Mouse (Mus musculus) heart, embryonic 12.5 days (tissue): ENCODE measurements at regions not wholly inside any gene's neighbourhood (a gene's known extent, or its start where the extent isn't known, plus 50 kb on each side); places are given as distances from the start of the nearest gene placed in this dataset.

ENCODE experiments used
- ATAC-seq: fragments of 200-750 bp; cut with Nextera tagmentation; 2 replicates; pipeline ENCODE4 v1.8.0; 2017; ENCODE audit warnings: moderate TSS enrichment, moderate library complexity; ENCODE audit not compliant: insufficient number of reproducible peaks, low FRiP score
- H3K27ac ChIP-seq: fragments of 300-500 bp; sonication (generic); 2 replicates; pipeline ENCODE4 v1.5.1; 2016; ENCODE audit warnings: mild to moderate bottlenecking, moderate library complexity; ENCODE audit not compliant: poor library complexity, severe bottlenecking
- H3K27me3 ChIP-seq: fragments of 300-500 bp; sonication (generic); replicated peaks from 2 replicates; pipeline ENCODE4 v1.6.1; 2016; ENCODE audit warnings: mild to moderate bottlenecking, moderate library complexity
- H3K36me3 ChIP-seq: fragments of 300-500 bp; sonication (generic); 2 replicates; pipeline ENCODE4 v1.6.1; 2016; ENCODE audit warnings: mild to moderate bottlenecking, moderate library complexity
- H3K4me1 ChIP-seq: fragments of 300-500 bp; sonication (generic); replicated peaks from 2 replicates; pipeline ENCODE4 v1.6.1; 2016; ENCODE audit warnings: mild to moderate bottlenecking
- H3K4me2 ChIP-seq: fragments of 300-500 bp; sonication (generic); 2 replicates; pipeline ENCODE4 v1.6.1; 2016; ENCODE audit warnings: mild to moderate bottlenecking, moderate library complexity
- H3K4me3 ChIP-seq: fragments of 300-500 bp; sonication (generic); 2 replicates; pipeline ENCODE4 v1.5.1; 2016; ENCODE audit warnings: mild to moderate bottlenecking
- H3K9ac ChIP-seq: fragments of 300-500 bp; sonication (generic); 2 replicates; pipeline ENCODE4 v1.6.1; 2016; ENCODE audit warnings: mild to moderate bottlenecking, moderate library complexity
- H3K9me3 ChIP-seq: fragments of 300-500 bp; sonication (generic); replicated peaks from 2 replicates; pipeline ENCODE4 v1.6.1; 2016; ENCODE audit warnings: mild to moderate bottlenecking, moderate library complexity
- WGBS: fragments of 180-500 bp; shearing (Covaris S2); methylation state at CpG from one replicate; pipeline ENCODE4 v1.1.7; 2016; 5-methylcytosine and 5-hydroxymethylcytosine counted together

DNA sequence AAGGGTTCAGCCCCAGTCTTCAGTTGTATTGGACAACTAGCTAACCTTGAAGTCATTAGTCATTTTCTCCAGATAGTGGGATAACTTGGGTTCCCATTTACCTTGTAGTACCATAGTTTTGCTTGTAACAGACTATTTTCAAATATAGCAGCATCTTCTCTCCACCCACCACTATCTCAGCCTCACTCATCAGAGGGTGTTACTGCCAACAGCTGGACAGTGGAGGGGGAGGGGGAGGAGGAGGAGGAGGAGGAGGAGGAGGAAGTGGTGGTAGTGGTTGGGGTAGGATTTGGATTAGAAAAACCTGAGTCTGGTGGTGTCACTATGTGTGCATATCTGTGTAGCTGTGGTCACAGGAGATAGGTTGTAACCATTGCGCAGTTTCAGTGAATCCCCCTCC lies 69.6 kb upstream of the Six2 start:
- Histone ChIP-seq H3K4me1 (no peaks in the 10 kb centered on the region), H3K9ac (no peak overlapping the region), H3K36me3 (no peaks in the 10 kb centered on the region), H3K4me2 (no peak overlapping the region), H3K9me3 (peaks cover 5% of the 10 kb centered on the region), H3K4me3 (no peak overlapping the region), H3K27me3 (peaks cover 4% of the 10 kb centered on the region), H3K27ac (no peak overlapping the region)
- no peak for ATAC-seq
- 67% methylated on average over 1 of the region's 1 CpGs for WGBS

GRCm38 (mm10) chr17:85755557-85755956 lies 67.5 kb upstream of the Six2 start:
- H3K4me3 ChIP-seq: no peak overlapping the region
- H3K4me1 ChIP-seq: peaks cover 7% of the 10 kb centered on the region
- no peak overlapping the region for H3K4me2 ChIP-seq
- peaks cover 5% of the 10 kb centered on the region for H3K9me3 ChIP-seq
- H3K27ac ChIP-seq: no peak overlapping the region
- H3K9ac ChIP-seq: no peak overlapping the region
- no peaks in the 10 kb centered on the region for H3K36me3 ChIP-seq
- ATAC-seq: no peak
- whole genome bisulfite sequencing: 65% methylated on average over 2 of the region's 2 CpGs
- peaks cover 4% of the 10 kb centered on the region for H3K27me3 ChIP-seq

DNA sequence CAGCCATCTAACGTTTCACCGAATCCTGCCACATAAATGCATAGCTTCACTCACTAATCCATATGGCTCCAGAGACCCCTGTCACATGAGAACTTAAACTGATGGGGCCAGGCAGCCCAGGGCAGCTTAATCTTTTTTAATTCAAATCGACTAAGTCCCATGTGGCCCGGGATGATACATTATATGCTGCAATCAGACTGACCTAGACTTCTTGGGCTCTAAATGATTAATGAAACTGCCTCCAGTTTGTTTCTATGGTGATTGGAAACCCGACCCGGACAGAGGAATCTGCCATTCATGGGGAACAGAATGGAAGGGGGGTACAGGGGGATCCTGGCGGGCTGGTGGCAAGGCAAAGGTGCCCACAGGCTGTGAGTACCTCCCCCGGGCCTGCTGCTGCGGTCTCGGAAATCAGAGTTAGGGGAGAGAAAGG lies 60.6 kb upstream of the Six2 start:
- no peak overlapping the region for H3K9ac ChIP-seq
- H3K9me3 ChIP-seq: peaks cover 5% of the 10 kb centered on the region
- H3K4me2 ChIP-seq: no peak overlapping the region
- no peak for ATAC-seq
- no peak overlapping the region for H3K4me3 ChIP-seq
- 58% methylated on average over 10 of the region's 10 CpGs for WGBS
- no peaks in the 10 kb centered on the region for H3K36me3 ChIP-seq
- H3K27me3 ChIP-seq: peaks cover 14% of the 10 kb centered on the region
- H3K4me1 ChIP-seq: peaks cover 7% of the 10 kb centered on the region
- H3K27ac ChIP-seq: no peak overlapping the region

DNA sequence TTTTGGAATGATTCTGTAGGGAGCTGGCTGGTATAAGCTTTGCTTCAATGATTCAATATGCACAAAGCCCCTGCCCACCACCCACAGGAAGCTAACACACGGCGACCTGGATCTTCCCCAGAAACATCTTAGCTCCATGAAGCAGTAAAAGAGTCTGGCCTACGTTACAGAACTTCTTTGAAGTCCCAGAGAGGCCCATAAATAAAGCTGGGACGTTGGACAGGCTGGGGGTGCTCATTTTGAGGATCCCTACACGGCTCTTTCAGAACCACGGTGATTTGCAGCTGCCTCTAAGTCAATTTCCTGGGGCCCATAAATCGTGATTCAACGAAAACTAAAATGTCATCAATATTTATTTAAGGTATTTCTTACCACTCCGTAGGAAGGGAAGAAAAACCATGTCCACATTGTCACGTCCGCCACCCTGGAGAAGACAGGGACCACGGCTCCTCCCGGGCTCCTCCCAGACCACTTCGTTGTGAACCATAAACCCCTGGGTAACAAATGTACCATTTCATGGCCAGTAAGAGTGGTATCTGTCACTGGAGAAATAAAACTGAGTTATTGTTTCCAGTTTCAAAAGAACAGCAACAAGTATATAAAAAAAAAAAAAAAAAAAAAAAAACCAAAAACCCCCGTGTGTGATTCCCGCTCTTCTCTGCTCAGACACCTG lies 60.0 kb upstream of the Six2 start:
- Histone ChIP-seq H3K27me3 (peaks cover 10% of the 10 kb centered on the region; the same call in 1 of the 2 replicates), H3K27ac (no peak overlapping the region), H3K4me2 (no peak overlapping the region), H3K4me1 (peaks cover 7% of the 10 kb centered on the region), H3K9me3 (no peaks in the 10 kb centered on the region; the same call in 1 of the 2 replicates), H3K36me3 (no peaks in the 10 kb centered on the region), H3K9ac (no peak overlapping the region), H3K4me3 (no peak overlapping the region)
- no peak for ATAC-seq
- 76% methylated on average over 16 of the region's 16 CpGs for WGBS
